Mouse (Mus musculus) retina, adult 2 months (tissue): ENCODE measurements around the gene Efnb2.

Source experiments
- DNase-seq: peaks from one replicate; pipeline ENCODE4 v3.0.0-alpha.2; 2012; ENCODE audit warnings: low read depth, low spot score

Gene Efnb2

DNA sequence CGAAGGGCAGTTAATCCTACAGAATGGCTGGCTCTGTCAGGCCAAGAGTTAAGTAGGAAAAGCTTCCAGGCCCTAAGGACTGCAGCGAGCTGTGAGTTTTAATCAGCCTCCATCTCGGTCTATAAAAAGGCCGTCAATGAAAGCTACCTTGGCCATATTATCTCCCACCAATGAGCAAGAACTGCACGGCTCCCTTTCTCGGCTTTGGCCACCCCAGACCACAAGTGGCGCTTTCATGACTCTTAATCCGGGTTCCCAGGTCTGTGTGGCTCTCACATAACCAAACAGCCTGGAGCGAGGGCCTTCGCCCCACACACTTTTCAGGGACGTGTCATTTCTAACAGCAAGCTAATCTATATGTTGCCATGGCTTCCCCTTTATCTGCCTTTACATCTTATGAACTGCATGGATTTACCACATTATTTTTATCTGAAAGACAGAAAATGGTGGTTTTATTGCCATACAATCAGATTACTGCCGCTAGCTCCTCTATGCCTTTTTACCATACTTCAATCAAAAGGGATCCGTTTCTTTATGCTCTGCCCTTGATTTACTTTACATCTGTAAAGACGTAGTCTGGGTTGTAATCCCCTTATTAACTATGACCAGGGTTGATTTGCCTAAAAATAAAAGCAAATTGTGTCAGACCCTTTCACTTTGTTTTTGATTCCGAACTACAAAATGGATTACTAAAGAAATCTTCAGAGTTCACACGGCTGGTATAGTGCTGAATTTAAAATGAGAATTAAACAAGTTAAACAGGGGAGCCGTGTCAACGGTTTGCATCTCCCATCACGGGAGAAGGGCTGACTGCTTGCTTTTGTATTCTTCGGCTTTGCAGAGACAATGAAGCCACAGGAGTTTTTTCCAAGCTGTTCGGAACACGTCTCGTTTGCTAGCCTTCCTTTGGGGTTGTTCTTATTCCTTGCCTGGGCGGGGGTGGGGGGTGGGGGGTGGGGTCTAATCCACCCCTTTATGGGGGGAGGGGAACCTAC lies 5.4 kb downstream of the Efnb2 start:
- DNase-seq, result no peak

DNA sequence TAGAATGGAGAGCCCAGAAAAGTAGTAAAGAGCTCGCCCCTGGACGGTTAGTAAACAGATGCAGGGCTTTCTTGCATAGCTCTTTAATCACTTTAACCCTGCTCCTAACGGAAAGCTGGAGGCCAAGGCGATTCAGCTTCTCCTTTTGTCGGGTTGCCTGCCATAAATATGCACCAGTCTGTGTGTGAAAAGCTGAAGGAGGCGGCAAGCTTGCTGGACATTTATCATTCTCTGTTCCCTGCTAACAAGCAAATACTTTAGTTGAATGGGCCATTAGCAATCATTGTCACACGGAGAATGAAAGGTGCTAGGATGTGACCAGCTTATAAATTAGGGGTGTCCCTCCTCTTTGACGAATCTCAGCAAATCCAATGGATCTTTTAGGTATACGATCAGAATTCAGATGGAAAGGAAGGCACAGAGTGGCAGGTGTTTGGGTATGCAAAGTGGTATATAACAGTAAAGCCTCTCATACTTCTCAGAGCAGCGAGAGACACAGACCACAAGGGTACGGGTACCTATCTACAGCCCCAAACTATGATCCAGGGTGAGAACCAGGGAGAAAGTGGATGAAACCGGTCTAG lies 7.0 kb downstream of the Efnb2 start:
- DNase-seq, result no peak

DNA sequence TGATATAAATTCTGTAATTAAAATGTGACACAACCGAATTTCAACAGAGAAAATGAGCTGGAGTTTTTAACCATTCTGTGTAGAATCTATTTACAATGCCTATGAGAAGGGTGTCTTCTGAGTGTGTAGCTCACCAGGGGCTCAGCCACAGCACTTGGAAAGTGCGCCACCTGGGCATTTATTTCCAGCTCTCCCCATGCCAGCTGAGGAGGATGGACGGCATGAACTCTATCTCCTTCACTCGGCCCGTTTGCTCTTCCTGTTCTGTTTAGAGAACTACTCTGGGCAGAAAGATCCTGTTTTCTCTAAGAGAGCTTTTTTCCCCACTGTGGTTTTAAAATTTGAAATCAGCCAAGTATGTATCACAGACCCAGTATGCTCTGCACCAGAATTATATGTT lies 7.7 kb downstream of the Efnb2 start:
- DNase-seq, result no peak

DNA sequence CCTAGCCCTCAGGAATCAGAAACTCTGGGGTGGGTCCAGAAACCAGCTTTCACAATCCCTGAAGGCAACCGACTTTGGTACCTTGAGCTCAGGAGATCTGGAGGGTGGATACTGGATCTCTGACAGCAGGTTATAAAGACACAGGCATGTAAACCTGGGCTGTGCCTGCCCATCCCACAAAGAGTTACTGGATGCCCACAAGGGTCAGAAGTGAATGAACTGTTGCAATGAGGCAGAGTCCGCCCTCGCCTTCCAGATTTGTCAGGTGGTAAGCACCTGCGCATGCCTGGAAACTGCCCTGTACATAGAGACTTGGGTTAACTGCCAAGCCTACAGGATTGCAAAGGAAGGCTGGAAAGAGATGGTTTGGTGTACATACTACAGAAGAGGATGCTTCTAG lies 8.7 kb downstream of the Efnb2 start:
- no peak for DNase-seq

DNA sequence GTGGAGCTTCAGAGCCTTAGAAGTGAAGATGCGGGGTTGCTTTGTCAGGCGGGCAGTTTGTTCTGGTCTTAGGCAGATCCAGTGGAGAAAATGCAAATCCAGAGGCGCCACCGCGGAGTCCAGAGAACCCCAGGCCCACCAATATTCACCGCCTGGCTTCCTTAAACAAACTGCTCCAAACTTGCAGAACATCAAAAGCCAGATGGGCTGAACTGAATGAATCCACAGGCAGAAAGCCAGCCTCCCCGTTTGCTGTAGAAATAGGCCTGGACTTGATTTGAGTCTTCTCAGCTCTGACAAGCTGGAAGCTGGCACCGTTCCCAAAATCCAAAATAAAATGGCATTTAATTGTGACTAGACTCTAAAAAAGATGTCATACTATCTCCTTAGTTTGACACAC lies 11.1 kb downstream of the Efnb2 start:
- no peak for DNase-seq

DNA sequence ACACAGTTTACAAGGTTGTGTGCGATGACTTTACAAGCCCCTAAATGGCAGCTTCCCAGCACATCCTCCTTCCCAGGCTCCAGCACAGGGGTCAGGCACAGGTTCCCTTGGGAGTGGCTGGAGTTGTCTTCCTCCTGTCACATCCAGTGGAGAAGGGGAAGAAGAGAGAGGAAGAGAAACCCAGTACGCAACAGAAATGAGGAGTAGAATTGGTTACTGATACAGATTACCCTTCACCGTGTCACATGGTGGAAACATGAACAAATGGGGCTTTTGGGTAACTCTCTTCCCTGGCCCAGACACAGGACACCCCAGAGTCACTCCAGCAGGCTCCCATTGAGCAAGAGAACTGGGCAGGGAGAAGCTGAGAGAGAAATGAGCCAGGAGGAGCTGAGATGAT lies 11.5 kb downstream of the Efnb2 start:
- DNase-seq, result no peak

DNA sequence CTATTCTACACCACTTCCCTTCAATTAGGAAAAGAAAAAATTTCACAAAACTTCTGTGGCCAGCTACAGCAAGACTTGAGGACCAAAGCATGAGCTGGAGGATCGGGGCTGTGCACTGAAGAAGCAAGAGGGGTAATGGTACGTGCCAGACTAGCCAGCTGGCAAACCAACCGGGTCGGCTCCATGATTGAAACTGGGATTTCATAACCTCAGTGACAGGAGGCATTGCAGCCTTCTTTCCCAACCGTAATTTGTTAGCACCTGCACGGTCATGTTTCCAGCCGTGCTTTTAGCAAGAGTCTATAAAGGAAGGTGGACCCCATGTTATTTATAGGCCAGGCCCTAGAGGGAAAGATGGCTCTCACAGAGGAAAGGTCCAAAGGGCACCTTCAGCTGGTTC lies 12.4 kb downstream of the Efnb2 start:
- DNase-seq, result no peak

DNA sequence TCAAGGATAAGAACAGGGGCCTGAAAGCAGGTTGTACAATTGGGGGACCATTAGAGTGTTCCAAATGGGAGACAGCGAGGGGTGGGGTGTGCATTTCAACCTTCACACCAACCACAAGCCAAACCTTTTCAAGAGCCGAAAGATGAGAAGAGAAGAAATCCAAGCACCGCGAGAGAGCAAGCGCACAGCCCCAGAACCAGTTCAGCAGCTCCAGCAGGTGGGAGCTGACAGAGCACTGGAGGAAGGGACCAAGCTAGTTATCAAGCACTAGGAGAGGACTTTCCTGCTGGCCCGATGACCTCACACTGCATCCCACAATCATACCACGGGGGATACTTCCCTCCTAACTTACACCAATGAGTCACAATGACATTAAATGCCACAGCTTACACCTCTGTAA lies 13.2 kb downstream of the Efnb2 start:
- no peak for DNase-seq

DNA sequence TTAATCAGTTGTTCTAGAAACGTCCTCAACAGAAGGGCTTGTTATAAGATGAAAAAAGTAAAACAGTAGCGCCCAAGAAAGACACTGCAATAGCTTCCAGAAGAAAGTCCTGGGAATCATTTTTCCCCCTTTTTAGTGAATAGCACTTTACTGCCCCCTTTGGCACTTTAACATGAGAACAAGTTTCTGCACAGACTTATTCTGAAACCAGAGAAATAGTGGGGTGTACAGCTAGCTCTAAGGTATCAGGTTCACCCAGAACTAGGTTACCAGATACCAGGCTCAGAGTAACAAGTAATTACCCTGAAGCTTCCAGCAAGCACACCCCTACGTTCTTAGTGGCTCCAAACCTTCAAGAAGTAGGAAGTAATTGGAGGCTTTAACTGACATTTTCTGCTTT lies 13.7 kb downstream of the Efnb2 start:
- DNase-seq, result no peak

DNA sequence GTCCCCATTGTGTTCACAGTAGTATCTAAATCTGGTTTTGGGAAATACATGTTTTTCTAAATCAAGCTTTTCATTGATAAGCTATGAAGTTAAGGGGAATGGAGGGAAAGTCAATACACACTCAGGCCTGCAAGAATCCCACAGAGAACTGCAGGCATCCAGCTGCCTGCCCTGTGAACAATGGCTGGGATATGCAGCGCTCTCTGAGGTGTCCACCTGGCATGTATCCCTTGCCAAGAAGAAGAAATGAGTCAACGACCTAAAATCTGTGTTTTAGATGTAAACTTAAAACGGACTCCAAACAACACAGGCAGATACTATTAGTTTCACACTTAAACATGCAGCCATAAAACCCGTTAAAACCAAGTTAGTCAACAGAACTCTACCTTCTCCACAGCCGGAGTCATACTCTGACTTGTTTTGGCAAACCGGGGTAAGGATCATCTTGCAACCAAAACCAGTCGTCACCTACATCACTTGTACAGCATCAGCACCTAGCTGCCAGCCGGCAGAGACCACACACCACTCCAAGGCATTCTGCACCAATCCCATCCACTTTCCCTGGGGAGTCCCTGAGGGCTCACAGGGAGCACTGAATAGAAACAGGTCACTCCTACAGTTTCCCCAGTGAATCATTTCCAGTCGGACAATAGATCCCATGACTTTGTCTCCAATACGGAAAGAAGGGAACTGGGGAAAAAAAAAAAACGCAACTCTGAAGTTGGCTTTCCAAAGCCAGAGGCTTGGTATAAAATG lies 16.7 kb downstream of the Efnb2 start:
- no peak for DNase-seq

DNA sequence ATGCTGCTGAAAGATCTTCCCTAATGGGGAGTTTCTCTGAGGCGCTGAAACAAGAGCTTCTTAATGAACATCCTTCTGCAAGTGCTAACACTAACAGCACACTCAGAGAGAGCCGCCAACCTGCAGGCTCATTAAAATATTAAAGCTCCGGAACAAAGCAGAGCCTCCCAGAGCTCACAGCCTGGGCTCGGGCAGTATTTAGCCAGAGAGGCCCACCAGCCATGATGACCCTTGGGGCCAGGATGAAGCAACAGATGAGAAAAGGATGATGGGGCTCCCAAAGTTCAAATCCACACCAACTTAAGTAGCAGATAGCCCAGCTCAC lies 20.8 kb downstream of the Efnb2 start:
- no peak for DNase-seq

DNA sequence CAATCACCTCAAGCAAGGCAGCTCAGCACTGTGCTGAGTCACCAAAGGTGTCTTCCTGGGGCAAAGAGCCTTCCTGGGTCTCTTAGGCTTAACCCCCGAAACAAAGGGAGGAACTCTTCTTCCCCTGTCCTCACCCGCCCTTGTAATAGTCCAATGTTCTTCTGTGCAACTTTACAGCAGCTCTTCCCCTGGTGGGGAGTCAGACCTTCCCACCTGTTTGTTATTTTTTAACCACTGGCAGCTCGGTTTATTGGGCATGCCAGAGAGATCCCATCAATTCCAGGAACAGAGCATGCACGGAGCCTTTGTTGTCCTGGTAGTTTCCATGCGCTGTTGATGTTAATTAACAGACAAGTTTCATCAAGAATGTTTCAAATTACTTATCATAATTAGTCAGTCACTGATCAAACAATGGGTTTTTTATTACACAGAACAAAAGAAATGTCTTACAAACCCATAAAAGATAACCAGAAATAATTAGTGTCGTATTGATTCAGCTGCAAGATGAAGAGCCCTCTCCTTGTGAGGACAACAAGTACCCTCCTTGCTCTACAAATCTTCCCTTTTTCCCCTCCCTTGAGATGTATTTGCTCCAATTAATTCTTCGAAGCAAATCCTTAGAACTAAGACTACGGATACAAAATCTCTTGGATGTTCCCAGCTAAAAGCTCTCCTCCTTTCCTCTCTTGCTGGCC lies 21.3 kb downstream of the Efnb2 start:
- no peak for DNase-seq

DNA sequence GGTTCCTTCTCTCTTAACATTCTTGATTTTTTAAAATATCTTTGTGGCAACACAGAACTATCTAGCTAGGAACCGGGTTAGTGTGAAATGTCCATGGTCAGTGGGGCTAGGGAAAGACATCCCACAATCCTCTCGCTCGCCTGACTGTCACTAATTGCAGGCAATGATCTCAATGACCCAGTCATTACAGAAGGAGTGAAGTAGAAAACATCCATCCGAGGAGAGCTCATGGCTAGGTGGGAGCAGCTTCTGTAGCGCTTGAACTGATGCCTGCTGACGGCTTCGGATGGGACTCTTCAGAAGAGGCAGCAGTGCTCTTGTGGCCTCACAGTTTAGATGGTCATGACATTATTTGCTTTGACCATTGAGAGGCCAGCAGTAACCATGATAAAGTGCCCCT lies 29.6 kb downstream of the Efnb2 start:
- no peak for DNase-seq

DNA sequence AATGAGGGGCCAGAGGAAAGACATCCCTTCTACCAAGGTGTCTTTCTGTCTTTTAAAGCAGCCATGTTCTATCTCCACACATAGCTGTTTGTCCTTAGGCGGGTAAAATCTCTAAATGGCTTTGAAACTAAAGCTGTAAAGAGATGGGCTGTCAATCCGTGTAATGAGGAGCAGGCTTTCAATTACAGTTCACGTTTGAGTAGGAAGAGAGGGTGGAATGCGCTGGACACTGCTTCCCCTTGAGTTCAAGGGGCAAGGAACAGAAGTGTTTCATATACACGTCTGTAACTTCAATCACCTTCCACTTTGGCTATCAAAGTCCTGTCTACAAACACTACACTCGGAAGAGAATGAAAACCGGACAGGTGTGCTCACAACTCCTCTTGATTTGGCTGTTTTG lies 37.0 kb downstream of the Efnb2 start:
- DNase-seq, result no peak

DNA sequence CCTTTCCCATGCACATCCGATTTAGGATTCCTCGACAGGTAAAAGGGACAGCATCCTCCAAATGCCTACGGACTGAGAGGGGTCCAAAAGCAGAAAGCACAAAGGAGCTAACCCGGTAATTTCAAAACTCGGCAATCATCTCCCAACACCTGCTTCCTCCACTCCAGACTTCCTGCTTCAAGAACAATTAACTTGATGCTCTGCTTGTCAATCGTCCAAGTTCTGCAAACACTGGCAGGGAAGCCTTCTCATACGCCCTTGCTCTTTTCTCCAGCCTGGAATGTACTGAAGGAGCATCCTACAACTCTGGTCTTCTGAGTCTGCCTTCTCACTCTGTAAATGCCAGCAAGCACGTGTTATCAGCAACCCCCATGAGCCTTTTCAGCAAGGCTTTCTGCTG lies 37.6 kb downstream of the Efnb2 start:
- DNase-seq, result no peak

DNA sequence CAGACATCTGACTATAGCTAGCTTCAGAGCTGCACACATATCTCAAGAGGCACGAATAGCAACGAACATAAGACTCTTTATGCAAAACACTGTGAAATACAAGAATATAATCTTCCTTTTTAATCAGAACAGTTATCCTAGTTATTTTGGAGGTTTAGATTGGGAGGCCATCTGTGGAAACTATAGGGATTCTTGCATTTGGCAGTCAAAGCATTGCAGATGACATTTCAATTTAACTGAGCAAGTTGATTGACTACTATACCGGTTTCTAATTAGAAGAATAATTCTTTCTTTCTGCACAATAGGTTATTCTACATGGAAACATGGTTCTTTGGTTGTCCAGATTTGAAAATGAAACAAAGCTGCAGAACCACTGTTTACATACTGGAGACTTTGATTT lies 38.6 kb downstream of the Efnb2 start:
- DNase-seq, result no peak

DNA sequence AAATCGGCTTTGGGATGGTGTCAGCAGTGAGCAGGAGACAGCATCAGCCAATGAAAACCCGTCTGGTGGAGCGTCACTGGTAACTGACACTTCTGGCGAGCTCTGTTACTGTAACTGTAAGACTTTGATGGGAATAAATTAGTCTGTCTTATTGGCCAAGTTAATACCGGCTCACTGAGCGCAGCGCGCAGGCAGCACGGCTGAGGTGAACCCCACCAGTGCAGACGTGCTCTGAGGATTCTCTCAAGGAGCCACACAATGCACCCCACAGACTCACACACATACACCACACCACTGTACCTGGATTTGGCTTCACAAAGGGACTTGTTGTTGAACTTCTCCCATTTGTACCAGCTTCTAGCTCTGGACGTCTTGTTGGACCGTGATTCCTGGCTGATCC lies 39.0 kb downstream of the Efnb2 start:
- DNase-seq, result no peak

DNA sequence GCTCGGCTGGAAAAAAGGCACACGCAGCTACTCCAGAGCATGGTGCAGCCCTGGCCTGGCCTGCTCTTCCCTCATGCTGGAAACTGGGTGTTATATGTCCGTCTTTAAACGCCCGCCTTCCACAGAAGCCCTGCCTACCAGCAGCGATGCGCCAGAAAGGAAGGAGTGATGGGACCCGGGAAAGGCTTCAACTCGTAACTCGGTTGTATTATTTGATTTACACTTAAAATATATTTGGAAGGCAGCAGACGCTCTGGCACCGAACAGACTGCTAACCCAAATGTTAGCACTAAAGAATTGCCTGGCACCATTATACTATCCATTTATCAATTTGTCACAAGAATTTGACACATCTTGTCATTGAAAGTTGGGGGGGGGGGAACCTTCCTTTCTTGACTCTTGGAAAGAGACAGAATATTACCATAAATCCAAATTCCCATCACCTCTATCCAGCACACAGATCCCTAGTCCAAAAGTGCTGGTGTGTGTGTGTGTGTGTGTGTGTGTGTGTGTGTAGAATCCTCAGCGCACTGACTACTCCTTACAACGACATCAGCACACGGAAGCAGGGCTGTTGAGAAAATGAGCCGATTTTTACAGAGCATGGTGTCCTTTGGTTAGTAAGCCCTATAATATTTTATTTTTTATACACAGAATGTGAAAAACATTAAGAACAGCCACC lies 39.7 kb downstream of the Efnb2 start:
- DNase-seq, result no peak

DNA sequence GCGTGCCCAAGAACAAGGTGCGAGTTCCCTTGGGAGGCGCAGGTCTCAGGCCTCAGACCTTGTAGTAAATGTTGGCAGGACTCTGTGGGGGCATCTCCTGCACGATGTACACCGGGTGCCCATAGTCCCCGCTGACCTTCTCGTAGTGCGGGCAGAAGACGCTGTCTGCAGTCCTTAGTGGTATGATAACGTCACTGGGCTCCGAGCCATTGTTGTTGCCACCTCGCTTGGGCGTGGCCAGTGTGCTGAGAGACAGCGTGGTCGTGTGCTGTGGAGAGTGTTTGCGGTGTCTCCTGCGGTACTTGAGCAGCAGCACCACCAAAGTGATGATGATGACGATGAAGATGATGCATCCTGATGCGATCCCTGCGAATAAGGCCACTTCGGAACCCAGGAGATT lies 40.5 kb downstream of the Efnb2 start:
- DNase-seq, result no peak

DNA sequence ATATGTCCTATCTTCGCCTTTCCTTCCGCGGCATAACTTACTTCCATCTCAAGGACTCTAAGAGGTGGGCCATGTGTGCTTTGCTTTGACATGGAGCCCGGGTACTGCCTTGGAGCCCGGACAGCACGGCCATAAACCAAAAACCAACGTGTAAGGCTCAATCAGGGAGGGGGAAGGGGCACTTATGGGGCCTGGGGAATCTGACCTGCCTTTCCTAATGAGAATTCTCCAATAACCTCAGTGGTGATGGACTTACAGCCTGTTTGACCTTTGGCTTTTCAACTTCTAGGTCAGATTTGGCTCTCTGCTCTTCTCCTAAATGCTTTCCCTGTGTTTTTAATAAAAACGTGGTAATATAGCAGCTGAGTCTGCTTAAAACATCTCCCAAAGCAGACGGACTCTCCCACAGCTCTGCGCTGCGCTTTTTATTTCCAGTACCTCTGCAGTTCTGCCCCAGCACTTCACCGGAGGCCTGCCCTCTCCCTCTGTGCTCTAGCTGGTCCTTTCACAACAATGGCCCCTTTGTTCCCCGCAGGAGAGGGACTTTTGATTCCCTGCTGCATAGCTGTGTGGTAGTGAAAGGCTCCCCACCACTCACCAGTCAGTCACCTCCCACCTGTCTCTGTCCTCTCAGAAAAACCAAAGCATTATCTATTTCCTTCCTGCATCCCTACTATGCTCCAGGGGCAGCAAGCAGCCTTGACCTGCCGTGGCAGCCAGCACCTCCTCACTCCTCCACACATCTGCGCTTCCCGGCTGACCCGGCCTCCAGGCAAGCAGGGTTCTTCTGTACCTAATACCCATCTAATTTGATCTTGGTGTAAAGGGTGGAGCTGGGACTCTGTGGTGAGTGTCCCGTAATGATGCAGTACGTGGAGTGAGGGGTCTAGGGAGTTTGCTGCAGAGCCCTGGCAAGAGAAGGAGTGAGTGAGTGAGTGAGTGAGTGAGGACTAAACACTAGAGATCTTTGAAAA lies 41.5 kb downstream of the Efnb2 start:
- DNase-seq, result no peak
